ENCODE assay signal across 8 mouse cellular contexts in the genomic region with DNA sequence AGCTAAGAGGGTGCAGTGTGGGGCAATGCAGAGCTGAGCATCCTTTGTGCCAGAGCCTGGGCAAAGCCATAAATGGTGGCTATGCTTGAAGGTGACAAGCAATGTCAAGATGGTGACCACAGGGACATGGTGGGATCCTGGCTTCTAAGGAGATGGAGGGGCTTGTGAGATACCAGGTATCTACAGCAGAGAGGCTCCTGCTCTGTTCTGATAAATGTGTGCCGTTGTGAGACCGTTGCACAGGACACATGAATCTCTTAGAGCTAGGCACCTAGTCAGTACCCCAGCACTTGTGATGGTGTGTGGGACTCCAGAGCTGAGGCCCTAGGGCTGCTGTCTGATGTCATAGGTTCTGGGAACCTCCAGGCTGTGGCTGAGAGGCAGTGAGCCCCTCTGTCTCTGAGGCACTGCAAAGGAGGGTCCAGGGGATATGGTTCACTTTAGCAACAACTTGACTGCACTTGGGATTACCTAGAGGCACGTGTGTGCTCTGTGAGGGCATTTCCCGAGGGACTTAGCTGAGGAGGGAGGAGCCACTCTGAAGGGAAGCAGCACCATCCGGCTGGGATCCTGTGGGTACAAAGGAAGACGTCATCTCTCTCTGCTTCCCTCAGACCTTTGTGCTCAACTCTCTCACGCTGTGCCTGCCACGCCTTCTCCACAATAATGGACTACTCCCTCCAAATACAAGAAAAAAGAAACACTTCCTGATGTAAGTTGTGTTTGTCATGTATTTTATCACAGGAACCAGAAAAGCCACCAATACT.
DNase-seq lines count a peak whose midpoint lies in the region; ATAC-seq and TF ChIP-seq lines count a peak whose summit lies in the region.
"Had no signal": no experiment of that assay in that cellular context is flagged by ENCODE, and none has a peak within 500 bp of the region (broad histone marks: within the 10 kb centered on the region; RNA-seq: fewer than 3 reads in every experiment).

No protein-coding gene starts in this region.

- TF ChIP-seq CTCF in lung, postnatal 0 days (IDR thresholded peaks at IDR 0.05), result no peak
- TF ChIP-seq CTCF in lung, adult 2 months (IDR thresholded peaks at IDR 0.05; ENCODE audit: insufficient read depth, low read length), result no peak
- no peak for TF ChIP-seq CTCF in stomach, postnatal 0 days (IDR thresholded peaks at IDR 0.05; ENCODE audit: low read depth)

- DNase-seq in lung, postnatal 0 days (ENCODE audit: low spot score), result peak; percentile 74
- DNase-seq in lung, adult 2 months, result no peak
- no peak for DNase-seq in limb, embryonic 10.5 days (ENCODE audit: low spot score)
- peak; percentile 35 for DNase-seq in stomach, postnatal 0 days (ENCODE audit: low spot score)
- no peak for DNase-seq in urinary bladder, postnatal 4 days (ENCODE audit: low spot score in 2 of 2)
- no peak for DNase-seq in layer of hippocampus, postnatal 36 days

- ATAC-seq in lung, postnatal 0 days, result peak; percentile 84
- peak; percentile 48; the same call in 1 of the 2 replicates for ATAC-seq in embryonic facial prominence, embryonic 15.5 days (ENCODE audit: insufficient number of reproducible peaks, low FRiP score, low TSS enrichment, low read depth)
- ATAC-seq in stomach, postnatal 0 days (ENCODE audit: low FRiP score, low TSS enrichment), result peak; percentile 83

- H3K4me1 ChIP-seq in lung, postnatal 0 days (ENCODE audit: insufficient read depth, low read depth, low read length), result no peaks in the 10 kb centered on the region
- no peaks in the 10 kb centered on the region for H3K4me1 ChIP-seq in lung, adult 2 months (ENCODE audit: control insufficient read depth, insufficient read depth, low read length)
- H3K4me1 ChIP-seq in embryonic facial prominence, embryonic 15.5 days, result peaks cover 50% of the 10 kb centered on the region
- H3K4me1 ChIP-seq in limb, embryonic 10.5 days, result peaks cover 87% of the 10 kb centered on the region
- no peaks in the 10 kb centered on the region for H3K4me1 ChIP-seq in stomach, postnatal 0 days (replicated peaks; ENCODE audit: control insufficient read depth, insufficient read depth)

- no peak overlapping the region for H3K4me2 ChIP-seq in lung, postnatal 0 days (replicated peaks; ENCODE audit: low read depth, low read length)
- peak overlapping the region; percentile 17; the same call in 1 of the 2 replicates for H3K4me2 ChIP-seq in embryonic facial prominence, embryonic 15.5 days (replicated peaks)
- no peak overlapping the region for H3K4me2 ChIP-seq in stomach, postnatal 0 days (replicated peaks; ENCODE audit: low read depth)

- no peak overlapping the region for H3K9ac ChIP-seq in lung, postnatal 0 days (replicated peaks; ENCODE audit: low read depth)
- H3K9ac ChIP-seq in embryonic facial prominence, embryonic 15.5 days, result no peak overlapping the region
- no peak overlapping the region for H3K9ac ChIP-seq in stomach, postnatal 0 days (ENCODE audit: low read length)

- H3K36me3 ChIP-seq in lung, postnatal 0 days (ENCODE audit: insufficient read depth, low read length), result no peaks in the 10 kb centered on the region
- no peaks in the 10 kb centered on the region for H3K36me3 ChIP-seq in embryonic facial prominence, embryonic 15.5 days
- H3K36me3 ChIP-seq in limb, embryonic 10.5 days, result no peaks in the 10 kb centered on the region
- no peaks in the 10 kb centered on the region for H3K36me3 ChIP-seq in stomach, postnatal 0 days (ENCODE audit: control insufficient read depth, insufficient read depth, low read length)

- no peaks in the 10 kb centered on the region for H3K9me3 ChIP-seq in lung, postnatal 0 days (ENCODE audit: low read length)
- no peaks in the 10 kb centered on the region for H3K9me3 ChIP-seq in embryonic facial prominence, embryonic 15.5 days (replicated peaks)
- H3K9me3 ChIP-seq in limb, embryonic 10.5 days (replicated peaks), result no peaks in the 10 kb centered on the region
- no peaks in the 10 kb centered on the region for H3K9me3 ChIP-seq in stomach, postnatal 0 days (ENCODE audit: control insufficient read depth, low read length)
- H3K9me3 ChIP-seq: megakaryocyte, embryonic 14.5 days had no signal

- no peak for TF ChIP-seq EP300 in lung, postnatal 0 days (IDR thresholded peaks at IDR 0.05)
- TF ChIP-seq EP300 in stomach, postnatal 0 days (optimal IDR thresholded peaks at IDR 0.05), result no peak

- H3K27ac ChIP-seq in lung, postnatal 0 days (ENCODE audit: low read length), result no peak overlapping the region
- H3K27ac ChIP-seq in embryonic facial prominence, embryonic 15.5 days (replicated peaks), result no peak overlapping the region
- H3K27ac ChIP-seq in limb, embryonic 10.5 days, result 0 out of 2 replicates have a peak overlapping the region, but pooled peaks have one; percentile 21
- no peak overlapping the region for H3K27ac ChIP-seq in stomach, postnatal 0 days (replicated peaks)

- 36% methylated on average over 8 of the region's 8 CpGs for WGBS in lung, postnatal 0 days
- WGBS in lung, adult 2 months, result 38% methylated on average over 8 of the region's 8 CpGs
- 29% methylated on average over 8 of the region's 8 CpGs for WGBS in embryonic facial prominence, embryonic 15.5 days
- WGBS in limb, embryonic 10.5 days, result 47% methylated on average over 8 of the region's 8 CpGs
- WGBS in stomach, postnatal 0 days, result 35% methylated on average over 8 of the region's 8 CpGs

- no peak overlapping the region for H3K4me3 ChIP-seq in lung, postnatal 0 days (ENCODE audit: low read depth, low read length)
- H3K4me3 ChIP-seq in lung, adult 2 months (replicated peaks; ENCODE audit: extremely low read depth, low read depth, low read length), result no peak overlapping the region
- no peak overlapping the region for H3K4me3 ChIP-seq in embryonic facial prominence, embryonic 15.5 days (replicated peaks)
- no peak overlapping the region for H3K4me3 ChIP-seq in limb, embryonic 10.5 days
- H3K4me3 ChIP-seq in stomach, postnatal 0 days (ENCODE audit: low read depth, low read length), result no peak overlapping the region
- H3K4me3 ChIP-seq: megakaryocyte, embryonic 14.5 days had no signal

- TF ChIP-seq POLR2A in lung, adult 2 months (IDR thresholded peaks at IDR 0.05; ENCODE audit: borderline replicate concordance, extremely low read depth, low read depth, low read length), result no peak

- no peaks in the 10 kb centered on the region for H3K27me3 ChIP-seq in lung, postnatal 0 days (replicated peaks; ENCODE audit: insufficient read depth, low read length)
- peaks cover 5% of the 10 kb centered on the region; the same call in 1 of the 2 replicates for H3K27me3 ChIP-seq in embryonic facial prominence, embryonic 15.5 days
- peaks cover 38% of the 10 kb centered on the region for H3K27me3 ChIP-seq in limb, embryonic 10.5 days (ENCODE audit: low read depth, poor library complexity, severe bottlenecking)
- H3K27me3 ChIP-seq in stomach, postnatal 0 days (ENCODE audit: control insufficient read depth, insufficient read depth, low read length), result no peaks in the 10 kb centered on the region

Comparison
In these comparisons a context has a peak if more than half of its experiments do, and no peak if none do; other contexts are left out.
1. DNase-seq: peak in lung, postnatal 0 days (single experiment) and stomach, postnatal 0 days (single experiment); none in lung, adult 2 months (single experiment), limb, embryonic 10.5 days (single experiment), urinary bladder, postnatal 4 days (0 of 2) and layer of hippocampus, postnatal 36 days (0 of 2).
2. Peak in every context shown above with its lines, with median percentiles within 50 percentile points of each other: ATAC-seq.